Mouse (Mus musculus) lung, adult 2 months (tissue): ENCODE measurements around the gene Gm10197.

Experiments
- CTCF ChIP-seq: fragments of 200-500 bp; IDR thresholded peaks from 2 replicates; pipeline ENCODE4 v1.5.1; 2011; ENCODE audit warnings: mild to moderate bottlenecking, low read length, control low read depth; ENCODE audit not compliant: insufficient read depth
- POLR2A ChIP-seq: fragments of 200-500 bp; IDR thresholded peaks from 2 replicates; pipeline ENCODE4 v1.6.1; 2011; ENCODE audit warnings: low read depth, mild to moderate bottlenecking, control low read depth, low read length, borderline replicate concordance; ENCODE audit errors: extremely low read depth

DNA sequence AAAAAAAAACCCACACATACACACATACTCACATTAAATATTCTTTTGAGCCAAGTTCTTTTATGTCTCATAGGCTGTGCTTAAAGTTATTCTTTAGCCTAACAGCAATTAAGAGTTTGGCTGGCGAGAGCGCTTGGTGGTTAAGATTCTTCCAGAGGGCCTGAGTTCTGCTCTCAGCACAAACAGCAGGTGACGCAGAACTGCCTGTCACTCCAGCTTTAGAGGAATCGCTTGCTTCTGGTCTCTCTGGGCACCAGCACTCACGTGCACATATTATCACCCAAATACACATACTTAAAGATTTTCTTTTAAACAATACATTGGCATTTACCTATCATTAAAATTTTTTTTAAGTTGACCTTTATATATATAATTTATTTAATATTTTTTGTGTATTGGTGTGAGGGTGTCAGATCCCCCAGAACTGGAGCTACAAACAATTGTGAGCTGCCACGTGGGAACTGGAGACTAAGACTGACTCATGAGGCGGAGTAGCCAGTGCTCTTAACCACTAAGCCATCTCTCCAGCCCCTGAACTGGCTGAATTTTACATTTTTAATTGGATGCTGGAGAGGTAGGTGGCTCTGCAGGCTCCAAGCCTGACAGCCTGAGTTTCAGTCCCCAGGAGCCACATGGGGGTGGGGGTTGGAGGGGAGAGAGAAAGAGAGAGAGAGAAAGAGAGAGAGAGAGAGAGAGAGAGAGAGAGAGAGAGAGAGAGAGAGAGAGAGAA is 17.1 kb downstream of the Gm10197 start:
- TF ChIP-seq POLR2A (no peak), CTCF (no peak)
